Mouse (Mus musculus) heart, embryonic 10.5 days (tissue): ENCODE measurements around the gene Calm1. TPM values are rescaled to one million over a fixed set of nuclear protein-coding genes. Genes with fewer than 3 reads are reported as not detected.
A peak's percentile ranks its signal among the peaks of the same experiment; 100 is the strongest.

Experiments
- DNase-seq: peaks from one replicate; pipeline ENCODE4 v3.0.0-alpha.2; 2017; ENCODE audit warnings: low spot score
- H3K27ac ChIP-seq: fragments of 300-500 bp; sonication (generic); 2 replicates; pipeline ENCODE4 v1.5.1; 2016; ENCODE audit warnings: mild to moderate bottlenecking
- H3K27me3 ChIP-seq: fragments of 300-500 bp; sonication (generic); 2 replicates; pipeline ENCODE4 v1.6.1; 2016; ENCODE audit warnings: mild to moderate bottlenecking; ENCODE audit not compliant: poor library complexity, insufficient read depth, severe bottlenecking
- H3K36me3 ChIP-seq: fragments of 300-500 bp; sonication (generic); 2 replicates; pipeline ENCODE4 v1.6.1; 2016; ENCODE audit warnings: mild to moderate bottlenecking, moderate library complexity
- H3K4me1 ChIP-seq: fragments of 300-500 bp; sonication (generic); 2 replicates; pipeline ENCODE4 v1.6.1; 2016; ENCODE audit warnings: mild to moderate bottlenecking
- H3K4me3 ChIP-seq: fragments of 300-500 bp; sonication (generic); 2 replicates; pipeline ENCODE4 v1.5.1; 2016; ENCODE audit warnings: mild to moderate bottlenecking, moderate library complexity
- H3K9me3 ChIP-seq: fragments of 300-500 bp; sonication (generic); 2 replicates; pipeline ENCODE4 v1.6.1; 2016; ENCODE audit warnings: mild to moderate bottlenecking, moderate library complexity
- WGBS: fragments of 180-500 bp; shearing (Covaris S2); methylation state at CpG from one replicate; pipeline ENCODE4 v1.1.7; 2016; 5-methylcytosine and 5-hydroxymethylcytosine counted together
- polyA plus RNA-seq: library from polyadenylated mRNA; unstranded; fragments of >200 nt; fragmentation: Nextera tagmentation; extraction: Ambion mirVana; gene quantifications from 2 replicates; pipeline ENCODE4 v1.2.1, GENCODE M21; 2016

Calm1 gene
- polyA plus RNA-seq, result 841 and 1,083 TPM in 2 replicates

- peak; percentile 96 for DNase-seq
- peaks cover 23% of the 10 kb centered on the region for H3K4me1 ChIP-seq
- WGBS, result under 1% methylated on average over 58 of the region's 58 CpGs
- peak within 1 kb of the TSS; percentile 100 for H3K4me3 ChIP-seq
- H3K36me3 ChIP-seq, result peaks cover 19% of the 10 kb centered on the region
- no peaks in the 10 kb centered on the region for H3K27me3 ChIP-seq
- no peaks in the 10 kb centered on the region for H3K9me3 ChIP-seq
- peak within 1 kb of the TSS; percentile 96 for H3K27ac ChIP-seq
Measured at GRCm38 (mm10) chr12:100198967-100199660, at the start of gene Calm1. Gene Calm1, plus strand, starts transcription at chr12:100199435.

GRCm38 (mm10) chr12:100152466-100152865 is 46.8 kb upstream of the Calm1 start:
- Histone ChIP-seq H3K4me1 (no peaks in the 10 kb centered on the region), H3K36me3 (peaks cover 34% of the 10 kb centered on the region), H3K4me3 (no peak overlapping the region), H3K27ac (no peak overlapping the region), H3K27me3 (no peaks in the 10 kb centered on the region), H3K9me3 (no peaks in the 10 kb centered on the region)
- 87% methylated on average over 7 of the region's 7 CpGs for WGBS
- DNase-seq, result no peak

GRCm38 (mm10) chr12:100159261-100159975 is 39.8 kb upstream of the Calm1 start, which contains the start of gene Nrde2:
Gene Nrde2, minus strand, starts transcription at chr12:100159653.
- no peaks in the 10 kb centered on the region for H3K27me3 ChIP-seq
- WGBS, result under 1% methylated on average over 26 of the region's 26 CpGs
- peak within 1 kb of the TSS; percentile 94 for H3K27ac ChIP-seq
- DNase-seq, result peak; percentile 97
- H3K4me1 ChIP-seq, result peaks cover 7% of the 10 kb centered on the region; the same call in 1 of the 2 replicates
- no peaks in the 10 kb centered on the region for H3K36me3 ChIP-seq
- no peaks in the 10 kb centered on the region for H3K9me3 ChIP-seq
- H3K4me3 ChIP-seq, result peak within 1 kb of the TSS; percentile 68

- Histone ChIP-seq H3K4me3 (no peak overlapping the region), H3K36me3 (no peaks in the 10 kb centered on the region), H3K27me3 (no peaks in the 10 kb centered on the region), H3K27ac (no peak overlapping the region), H3K9me3 (no peaks in the 10 kb centered on the region), H3K4me1 (peaks cover 12% of the 10 kb centered on the region)
- DNase-seq, result no peak
- WGBS, result 72% methylated on average over 7 of the region's 7 CpGs
Measured at GRCm38 (mm10) chr12:100164991-100165500, 34.2 kb upstream of the Calm1 start.

- Histone ChIP-seq H3K4me1 (peaks cover 12% of the 10 kb centered on the region), H3K27me3 (no peaks in the 10 kb centered on the region), H3K27ac (no peak overlapping the region), H3K4me3 (no peak overlapping the region), H3K36me3 (no peaks in the 10 kb centered on the region), H3K9me3 (no peaks in the 10 kb centered on the region)
- DNase-seq, result no peak
- 27% methylated on average over 3 of the region's 3 CpGs for WGBS
Measured at GRCm38 (mm10) chr12:100166177-100166576, 33.1 kb upstream of the Calm1 start.

- peaks cover 12% of the 10 kb centered on the region for H3K4me1 ChIP-seq
- no peaks in the 10 kb centered on the region for H3K36me3 ChIP-seq
- H3K27ac ChIP-seq, result no peak overlapping the region
- no peaks in the 10 kb centered on the region for H3K9me3 ChIP-seq
- no peaks in the 10 kb centered on the region for H3K27me3 ChIP-seq
- WGBS, result 87% methylated on average over 8 of the region's 8 CpGs
- DNase-seq, result no peak
- no peak overlapping the region for H3K4me3 ChIP-seq
Measured at GRCm38 (mm10) chr12:100166939-100167338, 32.3 kb upstream of the Calm1 start.

- Histone ChIP-seq H3K4me3 (peak overlapping the region; percentile 57), H3K27me3 (no peaks in the 10 kb centered on the region), H3K4me1 (peaks cover 12% of the 10 kb centered on the region), H3K27ac (peak overlapping the region; percentile 84), H3K9me3 (no peaks in the 10 kb centered on the region), H3K36me3 (no peaks in the 10 kb centered on the region)
- DNase-seq, result no peak
- WGBS, result 79% methylated on average over 1 of the region's 1 CpGs
Measured at GRCm38 (mm10) chr12:100167502-100167901, 31.7 kb upstream of the Calm1 start.

- Histone ChIP-seq H3K9me3 (no peaks in the 10 kb centered on the region), H3K27ac (peak overlapping the region; percentile 84), H3K36me3 (no peaks in the 10 kb centered on the region), H3K27me3 (no peaks in the 10 kb centered on the region), H3K4me3 (peak overlapping the region; percentile 57), H3K4me1 (peaks cover 12% of the 10 kb centered on the region)
- DNase-seq, result peak; percentile 77
- 12% methylated on average over 27 of the region's 28 CpGs for WGBS
Measured at GRCm38 (mm10) chr12:100167931-100168871, 31.0 kb upstream of the Calm1 start.

- WGBS, result 51% methylated on average over 7 of the region's 7 CpGs
- Histone ChIP-seq H3K4me1 (peaks cover 12% of the 10 kb centered on the region), H3K27me3 (no peaks in the 10 kb centered on the region), H3K9me3 (no peaks in the 10 kb centered on the region), H3K36me3 (no peaks in the 10 kb centered on the region), H3K27ac (no peak overlapping the region), H3K4me3 (no peak overlapping the region)
- no peak for DNase-seq
Measured at GRCm38 (mm10) chr12:100172481-100172880, 26.8 kb upstream of the Calm1 start.

- Histone ChIP-seq H3K27me3 (no peaks in the 10 kb centered on the region), H3K36me3 (no peaks in the 10 kb centered on the region), H3K4me3 (no peak overlapping the region), H3K4me1 (no peaks in the 10 kb centered on the region), H3K9me3 (no peaks in the 10 kb centered on the region), H3K27ac (no peak overlapping the region)
- no peak for DNase-seq
- WGBS, result 67% methylated on average over 11 of the region's 11 CpGs
Measured at GRCm38 (mm10) chr12:100176469-100177056, 22.7 kb upstream of the Calm1 start.

GRCm38 (mm10) chr12:100178898-100179440 is 20.3 kb upstream of the Calm1 start:
- no peaks in the 10 kb centered on the region for H3K9me3 ChIP-seq
- WGBS, result 32% methylated on average over 6 of the region's 6 CpGs
- DNase-seq, result no peak
- H3K36me3 ChIP-seq, result no peaks in the 10 kb centered on the region
- H3K27ac ChIP-seq, result no peak overlapping the region
- no peaks in the 10 kb centered on the region for H3K4me1 ChIP-seq
- no peak overlapping the region for H3K4me3 ChIP-seq
- H3K27me3 ChIP-seq, result no peaks in the 10 kb centered on the region

- H3K4me1 ChIP-seq, result no peaks in the 10 kb centered on the region; the same call in 1 of the 2 replicates
- no peaks in the 10 kb centered on the region for H3K27me3 ChIP-seq
- H3K27ac ChIP-seq, result no peak overlapping the region
- H3K9me3 ChIP-seq, result no peaks in the 10 kb centered on the region
- no peaks in the 10 kb centered on the region for H3K36me3 ChIP-seq
- H3K4me3 ChIP-seq, result no peak overlapping the region
- DNase-seq, result no peak
- WGBS, result 85% methylated on average over 13 of the region's 13 CpGs
Measured at GRCm38 (mm10) chr12:100180802-100181201, 18.4 kb upstream of the Calm1 start.
